Mouse (Mus musculus) embryonic facial prominence, embryonic 14.5 days (tissue): ENCODE measurements around the gene Usp7. TPM values are rescaled to one million over a fixed set of nuclear protein-coding genes. Genes with fewer than 3 reads are reported as not detected.
A peak's percentile ranks its signal among the peaks of the same experiment; 100 is the strongest.
"Not testable (repeated sequence)": the region's sequence is repeated elsewhere in the genome, so short reads cannot be mapped to it uniquely, and the experiment has no call there.

Experiments
- ATAC-seq: fragments of 200-750 bp; cut with Nextera tagmentation; 2 replicates; pipeline ENCODE4 v1.8.0; 2017; ENCODE audit warnings: low read depth, moderate number of reproducible peaks, moderate TSS enrichment
- DNase-seq: peaks from one replicate; pipeline ENCODE4 v3.0.0-alpha.2; 2015; ENCODE audit warnings: low spot score
- H3K27ac ChIP-seq: fragments of 300-500 bp; sonication (generic); replicated peaks from 2 replicates; pipeline ENCODE4 v1.5.1; 2014; ENCODE audit warnings: low read depth, mild to moderate bottlenecking, low read length, moderate library complexity
- H3K27me3 ChIP-seq: fragments of 300-500 bp; sonication (generic); replicated peaks from 2 replicates; pipeline ENCODE4 v1.6.1; 2014; ENCODE audit warnings: low read length; ENCODE audit not compliant: control insufficient read depth, insufficient read depth
- H3K36me3 ChIP-seq: fragments of 300-500 bp; sonication (generic); 2 replicates; pipeline ENCODE4 v1.6.1; 2014; ENCODE audit warnings: low read length, mixed read lengths; ENCODE audit not compliant: control insufficient read depth, insufficient read depth
- H3K4me1 ChIP-seq: fragments of 300-500 bp; sonication (generic); 2 replicates; pipeline ENCODE4 v1.6.1; 2014; ENCODE audit warnings: antibody characterized with exemption, low read length; ENCODE audit not compliant: control insufficient read depth, insufficient read depth
- H3K4me2 ChIP-seq: fragments of 300-500 bp; sonication (generic); 2 replicates; pipeline ENCODE4 v1.6.1; 2014; ENCODE audit warnings: low read depth, mild to moderate bottlenecking, low read length, moderate library complexity, mixed read lengths
- H3K4me3 ChIP-seq: fragments of 300-500 bp; sonication (generic); 2 replicates; pipeline ENCODE4 v1.5.1; 2014; ENCODE audit warnings: low read depth, mild to moderate bottlenecking, low read length
- H3K9ac ChIP-seq: fragments of 300-500 bp; sonication (generic); 2 replicates; pipeline ENCODE4 v1.6.1; 2014; ENCODE audit warnings: low read depth, mild to moderate bottlenecking, low read length, moderate library complexity, mixed read lengths
- H3K9me3 ChIP-seq: fragments of 300-500 bp; sonication (generic); 2 replicates; pipeline ENCODE4 v1.6.1; 2016; ENCODE audit warnings: low read length; ENCODE audit not compliant: control insufficient read depth
- WGBS: fragments of 180-500 bp; shearing (Covaris S2); extraction: QIAGEN DNeasy Blood & Tissue Kit; methylation state at CpG from one replicate; pipeline ENCODE4 v1.1.7; 2014; 5-methylcytosine and 5-hydroxymethylcytosine counted together
- polyA plus RNA-seq: library from polyadenylated mRNA; unstranded; fragments of >200 nt; fragmentation: Nextera tagmentation; extraction: Ambion mirVana; gene quantifications from 2 replicates; pipeline ENCODE4 v1.2.1, GENCODE M21; 2014

Usp7 gene
- polyA plus RNA-seq, 1 experiment from 2014 or later = 35.7 TPM

- 6% methylated on average over 22 of the region's 126 CpGs for WGBS
- H3K9ac ChIP-seq = peak overlapping the region; percentile 94
- H3K9me3 ChIP-seq = no peaks in the 10 kb centered on the region; the same call in 1 of the 2 replicates
- H3K27me3 ChIP-seq = no peaks in the 10 kb centered on the region
- peak; percentile 96 for DNase-seq
- H3K36me3 ChIP-seq = no peaks in the 10 kb centered on the region
- peak overlapping the region; percentile 98 for H3K4me3 ChIP-seq
- peaks cover 23% of the 10 kb centered on the region for H3K4me1 ChIP-seq
- ATAC-seq = peak; percentile 96
- H3K4me2 ChIP-seq = peak overlapping the region; percentile 71
- peak overlapping the region; percentile 95 for H3K27ac ChIP-seq
These were observed 53.3 kb downstream of the Usp7 start for GRCm38 (mm10) chr16:8738542-8739514.

GRCm38 (mm10) chr16:8737666-8738541, 54.2 kb downstream of the Usp7 start:
- DNase-seq (peak; percentile 17), ATAC-seq (peak; percentile 2; the same call in 1 of the 2 replicates)
- peak overlapping the region; percentile 95 for H3K27ac ChIP-seq
- peaks cover 23% of the 10 kb centered on the region for H3K4me1 ChIP-seq
- no peaks in the 10 kb centered on the region for H3K36me3 ChIP-seq
- H3K9me3 ChIP-seq = no peaks in the 10 kb centered on the region; the same call in 1 of the 2 replicates
- H3K9ac ChIP-seq = peak overlapping the region; percentile 92
- WGBS = 0% methylated on average over 30 of the region's 110 CpGs
- H3K4me2 ChIP-seq = peak overlapping the region; percentile 96
- peak overlapping the region; percentile 98 for H3K4me3 ChIP-seq
- no peaks in the 10 kb centered on the region for H3K27me3 ChIP-seq

GRCm38 (mm10) chr16:8737341-8737665, 54.8 kb downstream of the Usp7 start:
- H3K27me3 ChIP-seq = no peaks in the 10 kb centered on the region
- DNase-seq (peak; percentile 4), ATAC-seq (no peak)
- H3K27ac ChIP-seq = no peak overlapping the region
- peak overlapping the region; percentile 92 for H3K9ac ChIP-seq
- H3K4me3 ChIP-seq = peak overlapping the region; percentile 98
- peak overlapping the region; percentile 96 for H3K4me2 ChIP-seq
- 2% methylated on average over 11 of the region's 11 CpGs for WGBS
- peaks cover 23% of the 10 kb centered on the region for H3K4me1 ChIP-seq
- H3K9me3 ChIP-seq = no peaks in the 10 kb centered on the region; the same call in 1 of the 2 replicates
- no peaks in the 10 kb centered on the region for H3K36me3 ChIP-seq

GRCm38 (mm10) chr16:8736757-8737156, 55.4 kb downstream of the Usp7 start:
- Histone ChIP-seq H3K9ac (peak overlapping the region; percentile 92), H3K9me3 (no peaks in the 10 kb centered on the region; the same call in 1 of the 2 replicates), H3K27me3 (no peaks in the 10 kb centered on the region), H3K36me3 (no peaks in the 10 kb centered on the region), H3K4me3 (peak overlapping the region; percentile 98), H3K4me1 (peaks cover 23% of the 10 kb centered on the region), H3K4me2 (peak overlapping the region; percentile 96), H3K27ac (no peak overlapping the region)
- WGBS = 4% methylated on average over 7 of the region's 7 CpGs
- no peak for ATAC-seq
- DNase-seq = no peak

- no peaks in the 10 kb centered on the region for H3K36me3 ChIP-seq
- H3K27me3 ChIP-seq = no peaks in the 10 kb centered on the region
- H3K9ac ChIP-seq = peak overlapping the region; percentile 92
- peak overlapping the region; percentile 96 for H3K4me2 ChIP-seq
- DNase-seq (peak; percentile 39), ATAC-seq (no peak)
- no peaks in the 10 kb centered on the region; the same call in 1 of the 2 replicates for H3K9me3 ChIP-seq
- 13% methylated on average over 8 of the region's 8 CpGs for WGBS
- H3K4me1 ChIP-seq = peaks cover 28% of the 10 kb centered on the region
- no peak overlapping the region for H3K27ac ChIP-seq
- peak overlapping the region; percentile 98 for H3K4me3 ChIP-seq
These were observed 56.1 kb downstream of the Usp7 start for GRCm38 (mm10) chr16:8736032-8736431.

GRCm38 (mm10) chr16:8734693-8735092, 57.4 kb downstream of the Usp7 start:
- no peaks in the 10 kb centered on the region for H3K27me3 ChIP-seq
- DNase-seq = no peak
- H3K4me2 ChIP-seq = no peak overlapping the region
- no peak overlapping the region for H3K4me3 ChIP-seq
- 79% methylated on average over 4 of the region's 4 CpGs for WGBS
- no peak overlapping the region for H3K9ac ChIP-seq
- H3K9me3 ChIP-seq = no peaks in the 10 kb centered on the region
- peaks cover 37% of the 10 kb centered on the region for H3K4me1 ChIP-seq
- no peaks in the 10 kb centered on the region for H3K36me3 ChIP-seq
- no peak overlapping the region for H3K27ac ChIP-seq
- ATAC-seq = no peak

GRCm38 (mm10) chr16:8733624-8734023, 58.5 kb downstream of the Usp7 start:
- Histone ChIP-seq H3K9me3 (no peaks in the 10 kb centered on the region), H3K4me2 (no peak overlapping the region), H3K27ac (no peak overlapping the region), H3K4me3 (no peak overlapping the region), H3K27me3 (no peaks in the 10 kb centered on the region), H3K4me1 (peaks cover 37% of the 10 kb centered on the region), H3K36me3 (no peaks in the 10 kb centered on the region), H3K9ac (no peak overlapping the region)
- WGBS = 91% methylated on average over 4 of the region's 4 CpGs
- ATAC-seq (no peak), DNase-seq (no peak)

GRCm38 (mm10) chr16:8732450-8732849, 59.7 kb downstream of the Usp7 start:
- not testable (repeated sequence) for ATAC-seq, H3K36me3 ChIP-seq, H3K9me3 ChIP-seq, H3K4me3 ChIP-seq, DNase-seq, H3K4me2 ChIP-seq, H3K27me3 ChIP-seq, H3K27ac ChIP-seq, H3K9ac ChIP-seq
- 93% methylated on average over 3 of the region's 4 CpGs for WGBS
- H3K4me1 ChIP-seq = peaks cover 37% of the 10 kb centered on the region
